Mouse (Mus musculus): ENCODE results near the gene Daam1. TPM values are rescaled to one million over a fixed set of nuclear protein-coding genes. Genes with fewer than 3 reads are reported as not detected.

Gene Daam1
- 41.2 and 44.2 TPM in 2 replicates for polyA plus RNA-seq (2014; fragmentation: Nextera tagmentation; extraction: Ambion mirVana)

- H3K4me3 ChIP-seq (replicated peaks; ENCODE audit: low read length) = peak within 1 kb of the TSS; percentile 75
- ATAC-seq (ENCODE audit: low FRiP score) (peak; percentile 100), DNase-seq (ENCODE audit: low spot score) (peak; percentile 94)
- peaks cover 32% of the 10 kb centered on the region for H3K4me1 ChIP-seq (replicated peaks; ENCODE audit: control insufficient read depth, insufficient read depth, low read length)
- H3K9ac ChIP-seq = peak within 1 kb of the TSS; percentile 70
- 0% methylated on average over 35 of the region's 35 CpGs for WGBS
- H3K27ac ChIP-seq = peak within 1 kb of the TSS; percentile 85
- peak within 1 kb of the TSS; percentile 69 for H3K4me2 ChIP-seq (replicated peaks)
- no peaks in the 10 kb centered on the region for H3K27me3 ChIP-seq (ENCODE audit: control insufficient read depth, insufficient read depth, low read length)
- no peaks in the 10 kb centered on the region for H3K36me3 ChIP-seq (replicated peaks; ENCODE audit: control insufficient read depth, insufficient read depth)
- no peaks in the 10 kb centered on the region for H3K9me3 ChIP-seq (ENCODE audit: control insufficient read depth, low read length)
Measured at GRCm38 (mm10) chr12:71830607-71831257, at the start of gene Daam1. Gene Daam1 (plus strand): TSS chr12:71831078.

GRCm38 (mm10) chr12:71781220-71781619, 49.7 kb upstream of the Daam1 start:
- Histone ChIP-seq H3K27ac (no peak overlapping the region), H3K27me3 (ENCODE audit: control insufficient read depth, insufficient read depth, low read length) (no peaks in the 10 kb centered on the region), H3K9me3 (ENCODE audit: control insufficient read depth, low read length) (no peaks in the 10 kb centered on the region), H3K4me2 (replicated peaks) (no peak overlapping the region), H3K36me3 (replicated peaks; ENCODE audit: control insufficient read depth, insufficient read depth) (no peaks in the 10 kb centered on the region), H3K4me3 (replicated peaks; ENCODE audit: low read length) (no peak overlapping the region), H3K4me1 (replicated peaks; ENCODE audit: control insufficient read depth, insufficient read depth, low read length) (peaks cover 6% of the 10 kb centered on the region; the same call in 1 of the 2 replicates), H3K9ac (no peak overlapping the region)
- ATAC-seq (ENCODE audit: low FRiP score) (no peak), DNase-seq (ENCODE audit: low spot score) (no peak)
- WGBS = 60% methylated on average over 7 of the region's 7 CpGs

GRCm38 (mm10) chr12:71783970-71784369, 46.9 kb upstream of the Daam1 start:
- Histone ChIP-seq H3K9ac (no peak overlapping the region), H3K27me3 (ENCODE audit: control insufficient read depth, insufficient read depth, low read length) (no peaks in the 10 kb centered on the region), H3K27ac (no peak overlapping the region), H3K4me3 (replicated peaks; ENCODE audit: low read length) (no peak overlapping the region), H3K9me3 (ENCODE audit: control insufficient read depth, low read length) (no peaks in the 10 kb centered on the region), H3K4me1 (replicated peaks; ENCODE audit: control insufficient read depth, insufficient read depth, low read length) (no peaks in the 10 kb centered on the region), H3K4me2 (replicated peaks) (no peak overlapping the region), H3K36me3 (replicated peaks; ENCODE audit: control insufficient read depth, insufficient read depth) (no peaks in the 10 kb centered on the region)
- 71% methylated on average over 3 of the region's 3 CpGs for WGBS
- ATAC-seq (ENCODE audit: low FRiP score) (no peak), DNase-seq (ENCODE audit: low spot score) (no peak)

- DNase-seq (ENCODE audit: low spot score) (no peak), ATAC-seq (ENCODE audit: low FRiP score) (no peak)
- Histone ChIP-seq H3K9me3 (ENCODE audit: control insufficient read depth, low read length) (no peaks in the 10 kb centered on the region), H3K4me2 (replicated peaks) (no peak overlapping the region), H3K36me3 (replicated peaks; ENCODE audit: control insufficient read depth, insufficient read depth) (no peaks in the 10 kb centered on the region), H3K4me3 (replicated peaks; ENCODE audit: low read length) (no peak overlapping the region), H3K4me1 (replicated peaks; ENCODE audit: control insufficient read depth, insufficient read depth, low read length) (no peaks in the 10 kb centered on the region), H3K9ac (no peak overlapping the region), H3K27me3 (ENCODE audit: control insufficient read depth, insufficient read depth, low read length) (no peaks in the 10 kb centered on the region), H3K27ac (no peak overlapping the region)
- WGBS = 35% methylated on average over 11 of the region's 11 CpGs
Measured at GRCm38 (mm10) chr12:71784666-71785255, 46.1 kb upstream of the Daam1 start.

GRCm38 (mm10) chr12:71786521-71786920, 44.4 kb upstream of the Daam1 start:
- Histone ChIP-seq H3K9ac (no peak overlapping the region), H3K4me3 (replicated peaks; ENCODE audit: low read length) (no peak overlapping the region), H3K27ac (no peak overlapping the region), H3K36me3 (replicated peaks; ENCODE audit: control insufficient read depth, insufficient read depth) (no peaks in the 10 kb centered on the region), H3K27me3 (ENCODE audit: control insufficient read depth, insufficient read depth, low read length) (no peaks in the 10 kb centered on the region), H3K4me2 (replicated peaks) (no peak overlapping the region), H3K4me1 (replicated peaks; ENCODE audit: control insufficient read depth, insufficient read depth, low read length) (no peaks in the 10 kb centered on the region), H3K9me3 (ENCODE audit: control insufficient read depth, low read length) (no peaks in the 10 kb centered on the region)
- no peak for DNase-seq (ENCODE audit: low spot score)
- ATAC-seq (ENCODE audit: low FRiP score) = no peak

GRCm38 (mm10) chr12:71788791-71789190, 42.1 kb upstream of the Daam1 start:
- no peak overlapping the region for H3K4me3 ChIP-seq (replicated peaks; ENCODE audit: low read length)
- H3K27ac ChIP-seq = no peak overlapping the region
- no peak for ATAC-seq (ENCODE audit: low FRiP score)
- H3K36me3 ChIP-seq (replicated peaks; ENCODE audit: control insufficient read depth, insufficient read depth) = no peaks in the 10 kb centered on the region
- no peak for DNase-seq (ENCODE audit: low spot score)
- no peaks in the 10 kb centered on the region for H3K27me3 ChIP-seq (ENCODE audit: control insufficient read depth, insufficient read depth, low read length)
- no peak overlapping the region for H3K4me2 ChIP-seq (replicated peaks)
- WGBS = 88% methylated on average over 4 of the region's 4 CpGs
- H3K4me1 ChIP-seq (replicated peaks; ENCODE audit: control insufficient read depth, insufficient read depth, low read length) = no peaks in the 10 kb centered on the region
- H3K9me3 ChIP-seq (ENCODE audit: control insufficient read depth, low read length) = no peaks in the 10 kb centered on the region
- H3K9ac ChIP-seq = no peak overlapping the region

GRCm38 (mm10) chr12:71790581-71790980, 40.3 kb upstream of the Daam1 start:
- Histone ChIP-seq H3K27me3 (ENCODE audit: control insufficient read depth, insufficient read depth, low read length) (no peaks in the 10 kb centered on the region), H3K4me2 (replicated peaks) (no peak overlapping the region), H3K9me3 (ENCODE audit: control insufficient read depth, low read length) (no peaks in the 10 kb centered on the region), H3K27ac (no peak overlapping the region), H3K36me3 (replicated peaks; ENCODE audit: control insufficient read depth, insufficient read depth) (no peaks in the 10 kb centered on the region), H3K4me1 (replicated peaks; ENCODE audit: control insufficient read depth, insufficient read depth, low read length) (no peaks in the 10 kb centered on the region), H3K4me3 (replicated peaks; ENCODE audit: low read length) (no peak overlapping the region), H3K9ac (no peak overlapping the region)
- WGBS = 94% methylated on average over 1 of the region's 1 CpGs
- no peak for ATAC-seq (ENCODE audit: low FRiP score)
- DNase-seq (ENCODE audit: low spot score) = no peak

GRCm38 (mm10) chr12:71793114-71793513, 37.8 kb upstream of the Daam1 start:
- H3K27ac ChIP-seq = no peak overlapping the region
- no peaks in the 10 kb centered on the region for H3K4me1 ChIP-seq (replicated peaks; ENCODE audit: control insufficient read depth, insufficient read depth, low read length)
- no peak overlapping the region for H3K4me3 ChIP-seq (replicated peaks; ENCODE audit: low read length)
- WGBS = 90% methylated on average over 2 of the region's 2 CpGs
- H3K9ac ChIP-seq = no peak overlapping the region
- no peak for ATAC-seq (ENCODE audit: low FRiP score)
- H3K27me3 ChIP-seq (ENCODE audit: control insufficient read depth, insufficient read depth, low read length) = no peaks in the 10 kb centered on the region
- no peaks in the 10 kb centered on the region for H3K36me3 ChIP-seq (replicated peaks; ENCODE audit: control insufficient read depth, insufficient read depth)
- H3K9me3 ChIP-seq (ENCODE audit: control insufficient read depth, low read length) = no peaks in the 10 kb centered on the region
- no peak overlapping the region for H3K4me2 ChIP-seq (replicated peaks)
- no peak for DNase-seq (ENCODE audit: low spot score)

- H3K4me3 ChIP-seq (replicated peaks; ENCODE audit: low read length) = no peak overlapping the region
- H3K4me2 ChIP-seq (replicated peaks) = no peak overlapping the region
- no peaks in the 10 kb centered on the region for H3K27me3 ChIP-seq (ENCODE audit: control insufficient read depth, insufficient read depth, low read length)
- H3K4me1 ChIP-seq (replicated peaks; ENCODE audit: control insufficient read depth, insufficient read depth, low read length) = no peaks in the 10 kb centered on the region
- no peak overlapping the region for H3K27ac ChIP-seq
- H3K9me3 ChIP-seq (ENCODE audit: control insufficient read depth, low read length) = no peaks in the 10 kb centered on the region
- WGBS = 65% methylated on average over 4 of the region's 4 CpGs
- DNase-seq (ENCODE audit: low spot score) (no peak), ATAC-seq (ENCODE audit: low FRiP score) (no peak)
- H3K9ac ChIP-seq = no peak overlapping the region
- no peaks in the 10 kb centered on the region for H3K36me3 ChIP-seq (replicated peaks; ENCODE audit: control insufficient read depth, insufficient read depth)
Measured at GRCm38 (mm10) chr12:71795626-71796025, 35.3 kb upstream of the Daam1 start.

All from hindbrain, embryonic 14.5 days (tissue).